Mouse (Mus musculus): ENCODE measurements around the gene Mad1l1.
"Not testable (repeated sequence)": the region's sequence is repeated elsewhere in the genome, so short reads cannot be mapped to it uniquely, and the experiment has no call there.

Gene Mad1l1

GRCm38 (mm10) chr5:140321042-140321755 lies at the start of gene Mad1l1, which contains the start of gene Nudt1:
Mad1l1 (minus strand) TSS chr5:140321552.
Nudt1 (plus strand) TSS chr5:140321656.
- peak; percentile 97 for DNase-seq (ENCODE audit: low spot score)

GRCm38 (mm10) chr5:140370446-140371254 lies 49.3 kb upstream of the Mad1l1 start:
- DNase-seq (ENCODE audit: low spot score): peak; percentile 59

- DNase-seq (ENCODE audit: low spot score): no peak
Observed at GRCm38 (mm10) chr5:140369466-140369865, 48.1 kb upstream of the Mad1l1 start.

- DNase-seq (ENCODE audit: low spot score): no peak
Observed at GRCm38 (mm10) chr5:140368926-140369325, 47.6 kb upstream of the Mad1l1 start.

- not testable (repeated sequence) for DNase-seq (ENCODE audit: low spot score)
Observed at GRCm38 (mm10) chr5:140368126-140368525, 46.8 kb upstream of the Mad1l1 start.

GRCm38 (mm10) chr5:140364415-140364814 lies 43.1 kb upstream of the Mad1l1 start:
- DNase-seq (ENCODE audit: low spot score): no peak

- DNase-seq (ENCODE audit: low spot score): no peak
Observed at GRCm38 (mm10) chr5:140359930-140360674, 38.8 kb upstream of the Mad1l1 start.

GRCm38 (mm10) chr5:140357466-140357865 lies 36.1 kb upstream of the Mad1l1 start:
- DNase-seq (ENCODE audit: low spot score): no peak

GRCm38 (mm10) chr5:140355934-140356333 lies 34.6 kb upstream of the Mad1l1 start:
- no peak for DNase-seq (ENCODE audit: low spot score)

GRCm38 (mm10) chr5:140352352-140352751 lies 31.0 kb upstream of the Mad1l1 start:
- no peak for DNase-seq (ENCODE audit: low spot score)

- no peak for DNase-seq (ENCODE audit: low spot score)
Observed at GRCm38 (mm10) chr5:140350731-140351497, 29.6 kb upstream of the Mad1l1 start.

- no peak for DNase-seq (ENCODE audit: low spot score)
Observed at GRCm38 (mm10) chr5:140349882-140350281, 28.5 kb upstream of the Mad1l1 start.

GRCm38 (mm10) chr5:140346050-140346449 lies 24.7 kb upstream of the Mad1l1 start:
- no peak for DNase-seq (ENCODE audit: low spot score)

- no peak for DNase-seq (ENCODE audit: low spot score)
Observed at GRCm38 (mm10) chr5:140345244-140345643, 23.9 kb upstream of the Mad1l1 start.

GRCm38 (mm10) chr5:140342880-140343279 lies 21.5 kb upstream of the Mad1l1 start:
- no peak for DNase-seq (ENCODE audit: low spot score)

- DNase-seq (ENCODE audit: low spot score): peak; percentile 49
Observed at GRCm38 (mm10) chr5:140339836-140340235, 18.5 kb upstream of the Mad1l1 start.

GRCm38 (mm10) chr5:140338779-140339178 lies 17.4 kb upstream of the Mad1l1 start:
- DNase-seq (ENCODE audit: low spot score): no peak

GRCm38 (mm10) chr5:140336680-140337079 lies 15.3 kb upstream of the Mad1l1 start:
- peak; percentile 22 for DNase-seq (ENCODE audit: low spot score)

GRCm38 (mm10) chr5:140333631-140334030 lies 12.3 kb upstream of the Mad1l1 start:
- DNase-seq (ENCODE audit: low spot score): no peak

- no peak for DNase-seq (ENCODE audit: low spot score)
Observed at GRCm38 (mm10) chr5:140332519-140332918, 11.2 kb upstream of the Mad1l1 start.

GRCm38 (mm10) chr5:140331615-140332512 lies 10.5 kb upstream of the Mad1l1 start, which contains the start of gene Mrm2:
Mrm2 (minus strand) TSS chr5:140331898.
- peak; percentile 85 for DNase-seq (ENCODE audit: low spot score)
